Mouse (Mus musculus) E14TG2a.4 (cell line): ENCODE data around the gene Kpna3.

Experiments used
- CTCF ChIP-seq: conservative IDR thresholded peaks from 2 replicates; pipeline ENCODE4 v1.5.1; 2014; ENCODE audit warnings: low read length
- NANOG ChIP-seq: IDR thresholded peaks from 2 replicates; pipeline ENCODE4 v1.6.1; 2014; ENCODE audit warnings: borderline replicate concordance, low read length, mixed read lengths
- POU5F1 ChIP-seq: IDR thresholded peaks from 2 replicates; pipeline ENCODE4 v1.6.1; 2014; ENCODE audit warnings: low read length, borderline replicate concordance

DNA sequence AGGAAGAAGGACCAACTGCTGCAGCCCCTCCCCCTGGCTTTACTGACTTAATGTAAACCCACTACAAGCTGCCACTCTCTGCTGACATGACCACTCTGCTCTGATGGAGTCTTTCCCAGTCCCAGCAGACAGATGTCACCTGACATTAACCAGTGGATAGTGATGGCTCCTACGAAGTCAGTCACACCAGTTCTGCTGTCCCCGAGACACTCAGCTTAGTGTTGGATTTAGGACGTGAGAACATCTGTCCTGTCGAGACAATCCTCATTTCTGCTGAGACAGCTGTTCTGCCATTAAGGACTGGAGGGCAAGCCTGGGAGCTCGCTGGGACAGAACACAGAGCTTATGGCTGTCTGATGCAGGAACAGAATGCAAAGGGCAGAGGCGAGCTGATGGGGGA, 88.9 kb downstream of the Kpna3 start:
- TF ChIP-seq CTCF, result no peak
- TF ChIP-seq POU5F1, result no peak
- TF ChIP-seq NANOG, result no peak
